Mouse (Mus musculus) midbrain, embryonic 14.5 days (tissue): ENCODE measurements around the gene Prss47. TPM values are rescaled to one million over a fixed set of nuclear protein-coding genes. Genes with fewer than 3 reads are reported as not detected.

ENCODE experiments used
- ATAC-seq: fragments of 200-750 bp; cut with Nextera tagmentation; 2 replicates; pipeline ENCODE4 v1.8.0; 2017; ENCODE audit warnings: moderate number of reproducible peaks, moderate library complexity; ENCODE audit not compliant: low FRiP score, low TSS enrichment
- DNase-seq: peaks from one replicate; pipeline ENCODE4 v3.0.0-alpha.2; 2015
- H3K27ac ChIP-seq: fragments of 300-500 bp; sonication (generic); replicated peaks from 2 replicates; pipeline ENCODE4 v1.5.1; 2014; ENCODE audit warnings: mild to moderate bottlenecking, low read depth, low read length, moderate library complexity
- H3K27me3 ChIP-seq: fragments of 300-500 bp; sonication (generic); 2 replicates; pipeline ENCODE4 v1.6.1; 2014; ENCODE audit warnings: low read length, control low read depth, mixed read lengths; ENCODE audit not compliant: control insufficient read depth, insufficient read depth
- H3K36me3 ChIP-seq: fragments of 300-500 bp; sonication (generic); 2 replicates; pipeline ENCODE4 v1.6.1; 2014; ENCODE audit warnings: low read length, control low read depth; ENCODE audit not compliant: control insufficient read depth, insufficient read depth
- H3K4me1 ChIP-seq: fragments of 300-500 bp; sonication (generic); 2 replicates; pipeline ENCODE4 v1.6.1; 2014; ENCODE audit warnings: mild to moderate bottlenecking, antibody characterized with exemption, low read length, control low read depth; ENCODE audit not compliant: control insufficient read depth, insufficient read depth
- H3K4me2 ChIP-seq: fragments of 300-500 bp; sonication (generic); 2 replicates; pipeline ENCODE4 v1.6.1; 2014; ENCODE audit warnings: mild to moderate bottlenecking, low read length, moderate library complexity
- H3K4me3 ChIP-seq: fragments of 300-500 bp; sonication (generic); replicated peaks from 2 replicates; pipeline ENCODE4 v1.5.1; 2014; ENCODE audit warnings: low read depth, low read length
- H3K9ac ChIP-seq: fragments of 300-500 bp; sonication (generic); replicated peaks from 2 replicates; pipeline ENCODE4 v1.6.1; 2014; ENCODE audit warnings: mild to moderate bottlenecking, low read length, moderate library complexity
- H3K9me3 ChIP-seq: fragments of 300-500 bp; sonication (generic); 2 replicates; pipeline ENCODE4 v1.6.1; 2016; ENCODE audit warnings: low read length, control low read depth, mixed read lengths; ENCODE audit not compliant: control insufficient read depth
- WGBS: fragments of 180-500 bp; shearing (Covaris S2); extraction: QIAGEN DNeasy Blood & Tissue Kit; methylation state at CpG from one replicate; pipeline ENCODE4 v1.1.7; 2014; 5-methylcytosine and 5-hydroxymethylcytosine counted together
- polyA plus RNA-seq: library from polyadenylated mRNA; unstranded; fragments of >200 nt; fragmentation: Nextera tagmentation; extraction: Ambion mirVana; gene quantifications from 2 replicates; pipeline ENCODE4 v1.2.1, GENCODE M21; 2014

Prss47 gene
- polyA plus RNA-seq, 1 experiment from 2014 or later: not detected

- DNase-seq (no peak), ATAC-seq (no peak)
- Histone ChIP-seq H3K9ac (no peak overlapping the region), H3K27me3 (no peaks in the 10 kb centered on the region), H3K4me3 (no peak overlapping the region), H3K27ac (no peak overlapping the region), H3K4me2 (no peak overlapping the region), H3K9me3 (no peaks in the 10 kb centered on the region), H3K36me3 (no peaks in the 10 kb centered on the region), H3K4me1 (no peaks in the 10 kb centered on the region)
- 60% methylated on average over 1 of the region's 1 CpGs for WGBS
These were observed 44.6 kb downstream of the Prss47 start for GRCm38 (mm10) chr13:65007971-65008370.

- no peaks in the 10 kb centered on the region for H3K27me3 ChIP-seq
- no peaks in the 10 kb centered on the region for H3K4me1 ChIP-seq
- no peak overlapping the region for H3K27ac ChIP-seq
- no peak for ATAC-seq
- H3K36me3 ChIP-seq: no peaks in the 10 kb centered on the region
- no peak overlapping the region for H3K4me2 ChIP-seq
- 80% methylated on average over 1 of the region's 1 CpGs for WGBS
- no peaks in the 10 kb centered on the region for H3K9me3 ChIP-seq
- H3K4me3 ChIP-seq: no peak overlapping the region
- no peak for DNase-seq
- no peak overlapping the region for H3K9ac ChIP-seq
These were observed 45.8 kb downstream of the Prss47 start for GRCm38 (mm10) chr13:65006760-65007159.

- ATAC-seq (no peak), DNase-seq (no peak)
- Histone ChIP-seq H3K4me3 (no peak overlapping the region), H3K4me2 (no peak overlapping the region), H3K36me3 (no peaks in the 10 kb centered on the region), H3K27ac (no peak overlapping the region), H3K4me1 (no peaks in the 10 kb centered on the region), H3K27me3 (no peaks in the 10 kb centered on the region), H3K9me3 (no peaks in the 10 kb centered on the region), H3K9ac (no peak overlapping the region)
These were observed 47.1 kb downstream of the Prss47 start for GRCm38 (mm10) chr13:65005414-65005813.

Other genes with a start within 250 kb of the Prss47 start
- 0.32 TPM in 2 replicates for gene Cntnap3, start 148.8 kb downstream of the Prss47 start, polyA plus RNA-seq
- gene Spata31, start 135.4 kb downstream of the Prss47 start, polyA plus RNA-seq: not detected in 2 replicates
- gene Spata31d1c, start 19.7 kb downstream of the Prss47 start, polyA plus RNA-seq: not detected in 2 replicates
- 29.7 and 33.7 TPM in 2 replicates for gene Mfsd14b, start 60.2 kb upstream of the Prss47 start, polyA plus RNA-seq
- gene Olfr465-ps1, start 85.3 kb upstream of the Prss47 start, polyA plus RNA-seq: not detected in 2 replicates
- gene Olfr466, start 97.5 kb upstream of the Prss47 start, polyA plus RNA-seq: not detected in 2 replicates
- gene Nlrp4f, start 153.2 kb upstream of the Prss47 start, polyA plus RNA-seq: 0.08 TPM in 1 of 2 replicates, not detected in the other
- 0.30 TPM in 1 of 2 replicates, not detected in the other for gene Gm10775, start 206.8 kb upstream of the Prss47 start, polyA plus RNA-seq
- gene Zfp369, start 226.1 kb upstream of the Prss47 start, polyA plus RNA-seq: 25.7 and 27.3 TPM in 2 replicates